Mouse (Mus musculus): ENCODE measurements at regions not wholly inside any gene's neighbourhood (a gene's known extent, or its start where the extent isn't known, plus 50 kb on each side); places are given as distances from the start of the nearest gene placed in this dataset.

GRCm38 (mm10) chr11:18821384-18821783 lies 197.4 kb downstream of the Meis1 start:
- Histone ChIP-seq H3K4me1 (no peaks in the 10 kb centered on the region), H3K9ac (no peak overlapping the region), H3K27me3 (no peaks in the 10 kb centered on the region), H3K4me3 (replicated peaks) (no peak overlapping the region), H3K36me3 (no peaks in the 10 kb centered on the region), H3K9me3 (replicated peaks) (no peaks in the 10 kb centered on the region), H3K4me2 (replicated peaks) (no peak overlapping the region), H3K27ac (replicated peaks) (no peak overlapping the region)
- no peak for ATAC-seq (ENCODE audit: insufficient number of reproducible peaks, low FRiP score, low TSS enrichment, low read depth)
- 25% methylated on average over 1 of the region's 1 CpGs for WGBS

GRCm38 (mm10) chr11:18814110-18814509 lies 204.7 kb downstream of the Meis1 start:
- 67% methylated on average over 3 of the region's 3 CpGs for whole genome bisulfite sequencing
- H3K4me2 ChIP-seq (replicated peaks) = no peak overlapping the region
- no peak for ATAC-seq (ENCODE audit: insufficient number of reproducible peaks, low FRiP score, low TSS enrichment, low read depth)
- H3K4me1 ChIP-seq = no peaks in the 10 kb centered on the region
- H3K27me3 ChIP-seq = no peaks in the 10 kb centered on the region
- H3K9me3 ChIP-seq (replicated peaks) = no peaks in the 10 kb centered on the region
- no peak overlapping the region for H3K9ac ChIP-seq
- no peak overlapping the region for H3K4me3 ChIP-seq (replicated peaks)
- H3K36me3 ChIP-seq = no peaks in the 10 kb centered on the region
- no peak overlapping the region for H3K27ac ChIP-seq (replicated peaks)

GRCm38 (mm10) chr11:18767479-18767878 lies 251.3 kb downstream of the Meis1 start:
- Histone ChIP-seq H3K4me2 (replicated peaks) (no peak overlapping the region), H3K27ac (replicated peaks) (no peak overlapping the region), H3K9me3 (replicated peaks) (no peaks in the 10 kb centered on the region), H3K27me3 (no peaks in the 10 kb centered on the region), H3K36me3 (no peaks in the 10 kb centered on the region), H3K4me3 (replicated peaks) (no peak overlapping the region), H3K9ac (no peak overlapping the region), H3K4me1 (no peaks in the 10 kb centered on the region)
- ATAC-seq (ENCODE audit: insufficient number of reproducible peaks, low FRiP score, low TSS enrichment, low read depth) = no peak
- 89% methylated on average over 3 of the region's 3 CpGs for WGBS

DNA sequence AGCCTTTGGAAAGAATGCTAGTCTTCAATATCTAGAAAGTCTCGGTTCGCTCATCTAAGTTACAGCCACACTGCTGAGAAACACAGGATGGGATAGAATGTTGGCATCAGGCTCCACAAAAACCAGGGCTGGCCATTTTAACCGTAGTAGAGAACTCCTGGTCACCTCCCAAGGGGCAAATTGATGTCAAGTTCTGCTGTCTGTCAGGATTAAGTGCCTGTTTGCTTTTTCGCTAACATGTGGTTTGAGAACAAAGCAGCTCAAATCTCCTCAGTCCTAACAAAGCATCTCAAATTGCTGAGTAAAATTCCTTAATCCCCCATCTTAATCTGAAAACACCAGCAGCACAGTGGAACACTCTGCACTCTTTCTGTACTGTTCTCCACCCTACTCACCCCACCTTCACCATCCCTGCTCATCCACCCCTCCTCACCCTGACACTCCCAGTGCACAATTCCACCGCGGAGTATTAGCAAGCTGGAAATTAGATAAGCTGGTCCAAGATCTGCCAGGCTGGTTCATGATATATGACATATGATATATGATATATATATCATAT lies 252.2 kb downstream of the Meis1 start:
- no peak for ATAC-seq (ENCODE audit: insufficient number of reproducible peaks, low FRiP score, low TSS enrichment, low read depth)
- Histone ChIP-seq H3K27me3 (no peaks in the 10 kb centered on the region), H3K9me3 (replicated peaks) (no peaks in the 10 kb centered on the region), H3K4me2 (replicated peaks) (no peak overlapping the region), H3K27ac (replicated peaks) (no peak overlapping the region), H3K4me1 (no peaks in the 10 kb centered on the region), H3K9ac (no peak overlapping the region), H3K4me3 (replicated peaks) (no peak overlapping the region), H3K36me3 (no peaks in the 10 kb centered on the region)
- 53% methylated on average over 6 of the region's 6 CpGs for WGBS

DNA sequence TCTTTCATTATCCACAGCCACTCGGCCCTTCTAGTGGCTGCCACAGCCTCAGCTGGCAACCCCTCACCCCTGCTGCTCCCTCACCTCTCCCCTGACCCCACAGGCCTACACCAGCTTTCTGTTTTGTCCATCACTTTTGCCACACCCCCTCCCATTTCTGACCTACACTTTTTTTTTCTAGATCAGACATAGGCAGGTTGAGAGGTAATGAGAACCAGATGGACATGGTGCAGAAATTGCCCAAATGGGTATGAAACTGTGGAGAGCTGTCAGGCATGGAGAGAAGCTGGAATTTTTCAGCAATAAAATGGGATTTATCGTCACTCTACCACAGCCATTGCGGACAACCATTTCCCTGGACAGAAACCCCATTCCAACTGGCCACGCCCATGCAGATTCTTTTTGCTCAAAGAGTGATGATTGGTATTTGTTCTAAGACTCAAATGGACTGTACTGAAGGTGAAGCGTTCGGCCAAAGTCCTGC lies 260.2 kb downstream of the Meis1 start:
- peaks cover 4% of the 10 kb centered on the region; the same call in 1 of the 2 replicates for H3K27me3 ChIP-seq
- no peak overlapping the region for H3K4me2 ChIP-seq (replicated peaks)
- no peak for ATAC-seq (ENCODE audit: insufficient number of reproducible peaks, low FRiP score, low TSS enrichment, low read depth)
- H3K9me3 ChIP-seq (replicated peaks) = no peaks in the 10 kb centered on the region
- no peaks in the 10 kb centered on the region for H3K4me1 ChIP-seq
- no peaks in the 10 kb centered on the region for H3K36me3 ChIP-seq
- H3K9ac ChIP-seq = no peak overlapping the region
- H3K27ac ChIP-seq (replicated peaks) = no peak overlapping the region
- no peak overlapping the region for H3K4me3 ChIP-seq (replicated peaks)
- WGBS = 38% methylated on average over 6 of the region's 6 CpGs

DNA sequence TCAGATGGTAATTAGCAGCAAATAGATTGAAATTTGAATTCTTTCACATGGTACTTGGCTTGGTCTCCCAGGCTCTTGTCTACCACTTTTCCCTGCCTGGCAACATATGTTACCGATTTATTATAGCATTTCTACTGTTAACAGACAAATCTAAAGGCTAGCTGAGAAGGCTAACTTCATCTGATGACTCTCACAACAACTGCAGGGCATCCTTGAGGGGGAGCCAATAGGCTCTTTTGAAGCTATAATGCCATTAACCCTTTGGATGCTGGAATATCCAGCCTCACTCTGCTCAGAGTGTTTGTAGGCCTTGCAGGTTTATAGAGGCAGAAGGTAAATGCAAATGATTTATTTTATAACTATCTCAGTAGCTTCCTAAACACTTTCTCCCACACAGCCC lies 262.2 kb downstream of the Meis1 start:
- Histone ChIP-seq H3K27ac (replicated peaks) (no peak overlapping the region), H3K36me3 (no peaks in the 10 kb centered on the region), H3K4me3 (replicated peaks) (no peak overlapping the region), H3K27me3 (peaks cover 11% of the 10 kb centered on the region; the same call in 1 of the 2 replicates), H3K9me3 (replicated peaks) (no peaks in the 10 kb centered on the region), H3K4me1 (no peaks in the 10 kb centered on the region), H3K9ac (no peak overlapping the region), H3K4me2 (replicated peaks) (no peak overlapping the region)
- ATAC-seq (ENCODE audit: insufficient number of reproducible peaks, low FRiP score, low TSS enrichment, low read depth) = no peak
- WGBS = 22% methylated on average over 1 of the region's 1 CpGs

- Histone ChIP-seq H3K27ac (replicated peaks) (no peak overlapping the region), H3K4me3 (replicated peaks) (no peak overlapping the region), H3K4me1 (no peaks in the 10 kb centered on the region; the same call in 1 of the 2 replicates), H3K4me2 (replicated peaks) (no peak overlapping the region), H3K9me3 (replicated peaks) (no peaks in the 10 kb centered on the region), H3K9ac (no peak overlapping the region), H3K36me3 (no peaks in the 10 kb centered on the region), H3K27me3 (peaks cover 11% of the 10 kb centered on the region; the same call in 1 of the 2 replicates)
- no peak for ATAC-seq (ENCODE audit: insufficient number of reproducible peaks, low FRiP score, low TSS enrichment, low read depth)
- 49% methylated on average over 9 of the region's 9 CpGs for WGBS
Observed at GRCm38 (mm10) chr11:18754732-18755525, 263.9 kb downstream of the Meis1 start.

DNA sequence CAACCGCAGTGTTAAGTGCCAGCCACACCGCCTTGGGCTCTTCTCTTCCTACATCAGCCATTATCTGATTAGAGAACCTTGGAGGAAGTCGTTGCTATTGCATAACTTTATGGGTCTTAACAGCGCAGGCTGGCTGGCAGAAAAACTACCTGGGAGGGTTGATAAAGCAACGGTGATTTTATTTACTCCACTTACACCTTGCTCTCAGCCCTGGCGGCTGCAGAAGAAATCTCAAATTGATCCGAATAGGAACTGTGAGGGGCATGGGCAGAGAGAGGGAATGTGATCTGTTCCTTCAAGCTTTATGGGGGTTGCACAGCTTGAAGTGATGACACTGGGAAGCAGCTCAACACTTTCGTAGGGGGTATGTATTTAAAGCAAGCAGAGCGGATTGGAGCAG lies 264.9 kb downstream of the Meis1 start:
- no peak overlapping the region for H3K4me2 ChIP-seq (replicated peaks)
- peaks cover 11% of the 10 kb centered on the region for H3K27me3 ChIP-seq
- H3K4me1 ChIP-seq = peaks cover 5% of the 10 kb centered on the region
- no peak for ATAC-seq (ENCODE audit: insufficient number of reproducible peaks, low FRiP score, low TSS enrichment, low read depth)
- no peak overlapping the region for H3K9ac ChIP-seq
- WGBS = 26% methylated on average over 9 of the region's 9 CpGs
- H3K27ac ChIP-seq (replicated peaks) = no peak overlapping the region
- H3K9me3 ChIP-seq (replicated peaks) = no peaks in the 10 kb centered on the region
- H3K4me3 ChIP-seq (replicated peaks) = no peak overlapping the region
- no peaks in the 10 kb centered on the region for H3K36me3 ChIP-seq

GRCm38 (mm10) chr11:18753246-18753645 lies 265.5 kb downstream of the Meis1 start:
- Histone ChIP-seq H3K4me3 (replicated peaks) (no peak overlapping the region), H3K9ac (no peak overlapping the region), H3K9me3 (replicated peaks) (no peaks in the 10 kb centered on the region), H3K4me2 (replicated peaks) (no peak overlapping the region), H3K36me3 (no peaks in the 10 kb centered on the region), H3K27ac (replicated peaks) (no peak overlapping the region), H3K4me1 (peaks cover 7% of the 10 kb centered on the region), H3K27me3 (peaks cover 7% of the 10 kb centered on the region; the same call in 1 of the 2 replicates)
- 47% methylated on average over 1 of the region's 1 CpGs for WGBS
- ATAC-seq (ENCODE audit: insufficient number of reproducible peaks, low FRiP score, low TSS enrichment, low read depth) = no peak

DNA sequence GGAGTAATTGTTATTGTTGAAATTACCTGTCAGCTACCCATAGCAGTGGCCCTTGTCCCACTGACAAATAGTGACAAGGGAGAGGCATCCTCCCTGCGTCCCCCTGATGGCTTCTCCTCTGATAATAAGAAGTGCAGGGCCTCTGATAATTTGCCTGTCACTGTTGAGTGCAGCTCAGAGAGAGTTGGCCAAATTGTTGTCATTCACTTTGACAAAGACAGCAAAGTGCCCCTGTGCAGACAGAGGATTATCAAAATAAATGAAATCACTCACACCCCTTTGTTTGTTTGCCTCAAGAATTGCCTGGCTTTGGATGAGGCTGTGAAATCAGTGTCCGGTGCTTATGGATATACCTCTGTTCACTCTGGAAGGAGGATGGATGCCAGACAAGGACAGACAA lies 266.3 kb downstream of the Meis1 start:
- Histone ChIP-seq H3K27me3 (peaks cover 7% of the 10 kb centered on the region; the same call in 1 of the 2 replicates), H3K27ac (replicated peaks) (no peak overlapping the region), H3K9ac (no peak overlapping the region), H3K4me2 (replicated peaks) (no peak overlapping the region), H3K9me3 (replicated peaks) (no peaks in the 10 kb centered on the region), H3K4me3 (replicated peaks) (no peak overlapping the region), H3K36me3 (no peaks in the 10 kb centered on the region), H3K4me1 (peaks cover 12% of the 10 kb centered on the region)
- no peak for ATAC-seq (ENCODE audit: insufficient number of reproducible peaks, low FRiP score, low TSS enrichment, low read depth)
- 75% methylated on average over 2 of the region's 2 CpGs for WGBS

DNA sequence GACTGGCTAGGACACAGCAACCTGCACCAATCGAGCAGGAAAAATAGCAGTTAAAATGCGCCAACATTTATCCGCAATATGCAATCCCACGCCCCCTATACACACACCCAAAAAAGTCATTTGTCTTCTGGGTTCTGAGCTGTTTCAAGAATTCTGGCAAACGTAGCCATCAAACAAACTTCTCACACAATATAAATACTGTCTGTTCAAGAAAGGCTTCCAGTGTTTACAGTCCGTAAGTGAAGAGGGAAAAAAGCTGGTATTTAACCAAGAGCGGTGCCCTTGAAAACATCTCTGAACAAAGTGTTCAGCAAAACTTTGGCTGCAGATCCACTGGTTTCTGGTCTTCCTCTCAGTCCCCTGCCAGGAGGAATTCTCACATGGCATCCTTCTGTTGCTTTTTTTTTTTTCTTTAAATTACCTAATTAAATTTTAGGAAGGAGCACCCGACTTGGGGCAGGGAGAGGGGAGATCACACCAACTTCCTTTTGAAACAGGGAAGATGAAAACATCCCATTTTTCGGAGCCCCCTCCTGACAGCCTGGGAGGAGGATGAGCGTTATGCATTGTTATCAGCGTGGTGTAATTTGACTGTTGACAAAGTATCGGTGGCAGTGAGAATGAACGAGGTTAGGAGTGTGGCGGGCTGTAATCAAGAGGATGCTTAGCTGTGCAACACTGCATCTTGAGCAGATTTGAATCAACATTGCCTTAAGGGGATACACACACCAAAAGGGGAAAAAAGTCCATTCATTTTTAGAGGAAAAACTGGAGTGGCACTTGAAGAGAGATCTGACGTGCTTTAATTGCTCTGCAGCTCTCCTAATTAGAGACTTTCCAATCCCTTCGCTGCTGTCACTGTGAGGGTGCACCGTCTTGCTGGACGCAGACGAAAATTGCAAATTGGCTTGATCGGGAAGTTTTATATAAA lies 267.6 kb downstream of the Meis1 start:
- H3K36me3 ChIP-seq = no peaks in the 10 kb centered on the region
- H3K4me1 ChIP-seq = peaks cover 12% of the 10 kb centered on the region
- no peak overlapping the region for H3K9ac ChIP-seq
- 17% methylated on average over 20 of the region's 20 CpGs for WGBS
- peaks cover 7% of the 10 kb centered on the region; the same call in 1 of the 2 replicates for H3K27me3 ChIP-seq
- ATAC-seq (ENCODE audit: insufficient number of reproducible peaks, low FRiP score, low TSS enrichment, low read depth) = no peak
- no peaks in the 10 kb centered on the region for H3K9me3 ChIP-seq (replicated peaks)
- no peak overlapping the region for H3K27ac ChIP-seq (replicated peaks)
- H3K4me3 ChIP-seq (replicated peaks) = peak overlapping the region; percentile 16
- peak overlapping the region; percentile 31 for H3K4me2 ChIP-seq (replicated peaks)

Measured in embryonic facial prominence, embryonic 15.5 days (tissue).